Mouse (Mus musculus) heart, adult 11 months (tissue): ENCODE measurements around the gene Aip.
"Not testable (repeated sequence)": the region's sequence is repeated elsewhere in the genome, so short reads cannot be mapped to it uniquely, and the experiment has no call there.

Experiments used
- DNase-seq: peaks from one replicate; pipeline ENCODE4 v3.0.0; 2022

Gene Aip

DNA sequence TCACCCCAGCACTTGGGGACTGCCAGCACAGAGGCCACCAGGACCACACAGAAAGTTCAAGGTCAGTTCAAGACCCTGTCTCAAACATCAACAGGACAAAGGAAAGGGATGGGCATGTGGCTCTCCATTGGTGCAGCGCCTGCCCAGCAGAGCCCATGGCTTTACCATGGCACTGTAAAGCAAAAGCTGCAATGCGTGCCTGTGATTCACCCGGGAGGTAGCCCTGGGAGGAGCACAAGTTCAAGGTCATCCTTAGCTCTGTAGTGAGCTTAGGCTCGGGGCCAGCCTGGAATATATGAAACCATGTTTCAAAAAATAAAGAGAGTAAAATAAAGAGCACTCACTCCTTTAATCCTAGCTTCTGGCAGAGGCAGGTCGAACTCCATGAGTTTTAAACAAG, 26.2 kb upstream of the Aip start:
- DNase-seq: no peak

DNA sequence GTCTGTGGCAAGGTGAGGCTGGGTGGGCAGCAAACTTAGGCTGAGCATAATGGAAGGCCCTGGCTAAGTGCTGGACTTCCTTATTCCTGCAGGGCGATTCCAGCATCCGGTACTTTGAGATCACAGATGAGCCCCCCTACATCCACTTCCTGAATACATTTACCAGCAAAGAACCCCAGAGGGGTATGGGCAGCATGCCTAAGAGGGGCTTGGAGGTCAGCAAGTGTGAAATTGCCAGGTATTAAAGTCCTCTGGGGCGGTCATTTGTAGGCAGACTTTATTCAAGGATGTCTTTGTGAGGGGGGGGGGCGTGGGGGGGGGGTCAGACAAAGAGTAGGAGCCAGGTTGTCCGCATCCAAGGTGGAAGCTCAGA, 25.8 kb upstream of the Aip start:
- DNase-seq: peak; percentile 91

- peak; percentile 92 for DNase-seq
These were observed 25.2 kb upstream of the Aip start for GRCm38 (mm10) chr19:4150567-4151487.

- peak; percentile 94 for DNase-seq
These were observed 24.3 kb upstream of the Aip start for GRCm38 (mm10) chr19:4149764-4150461.

- DNase-seq: peak; percentile 95
These were observed 23.6 kb upstream of the Aip start for GRCm38 (mm10) chr19:4149283-4149682.

DNA sequence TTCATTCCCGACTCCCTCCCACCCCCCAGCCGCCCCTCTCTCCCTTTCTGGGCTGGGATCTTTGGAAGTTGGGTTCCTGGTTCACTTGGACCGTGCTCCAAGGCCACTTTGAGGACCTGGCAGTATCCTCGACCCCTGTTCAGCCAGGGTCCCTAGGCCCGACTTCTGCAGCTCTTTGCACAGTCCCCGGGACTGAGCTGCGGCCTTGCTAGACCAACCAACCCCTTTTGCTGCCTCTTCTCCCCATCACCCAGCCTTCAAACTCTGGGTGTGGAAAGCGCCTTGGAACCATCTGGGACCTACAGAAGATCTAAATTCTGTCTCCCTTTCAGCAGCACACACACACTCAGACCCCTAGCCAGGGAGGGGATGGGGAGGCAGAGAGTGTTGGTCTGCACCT, 23.2 kb upstream of the Aip start:
- no peak for DNase-seq

DNA sequence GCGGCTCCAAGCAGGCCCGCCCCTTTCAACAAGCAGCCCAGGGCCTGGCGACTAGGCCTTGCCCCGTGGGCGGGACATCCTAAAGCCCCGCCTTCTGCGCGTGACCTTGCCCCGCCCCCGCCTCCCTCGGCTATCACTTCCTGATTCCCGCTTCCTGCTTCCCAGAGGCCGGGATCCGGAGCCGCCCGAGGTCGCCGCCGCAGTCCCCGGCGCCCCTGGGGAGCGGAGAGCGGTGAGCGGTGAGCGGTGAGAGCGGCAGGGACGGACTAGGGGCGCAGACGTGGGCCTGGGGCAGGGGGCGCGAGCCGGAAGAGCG, 22.8 kb upstream of the Aip start, which contains the start of gene Coro1b:
Gene Coro1b (plus strand): TSS at position 129 of the 316 bp plus-strand sequence.
- peak; percentile 100 for DNase-seq

- DNase-seq: peak; percentile 94
These were observed 22.3 kb upstream of the Aip start for GRCm38 (mm10) chr19:4147782-4148490.

DNA sequence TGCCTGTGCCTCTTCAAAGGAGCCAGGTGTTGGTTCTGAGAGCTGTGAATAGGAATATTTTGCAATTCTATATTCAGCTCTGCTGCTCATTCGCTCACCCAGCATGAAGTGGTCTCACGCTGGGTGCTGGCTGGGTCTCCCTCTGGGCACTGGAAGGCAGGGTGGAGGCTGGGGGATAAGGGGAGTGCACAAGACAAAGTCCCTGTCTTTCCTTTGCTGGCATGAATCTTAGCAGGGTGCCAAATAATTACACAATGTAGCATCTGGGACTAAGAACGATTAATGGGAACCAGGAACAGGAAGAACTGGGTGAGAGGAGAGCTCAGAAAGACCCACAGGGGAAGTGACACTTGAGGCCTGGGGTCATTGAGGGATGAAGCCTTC, 21.4 kb upstream of the Aip start:
- DNase-seq: peak; percentile 96

- DNase-seq: peak; percentile 91
These were observed 20.8 kb upstream of the Aip start for GRCm38 (mm10) chr19:4146366-4147021.

DNA sequence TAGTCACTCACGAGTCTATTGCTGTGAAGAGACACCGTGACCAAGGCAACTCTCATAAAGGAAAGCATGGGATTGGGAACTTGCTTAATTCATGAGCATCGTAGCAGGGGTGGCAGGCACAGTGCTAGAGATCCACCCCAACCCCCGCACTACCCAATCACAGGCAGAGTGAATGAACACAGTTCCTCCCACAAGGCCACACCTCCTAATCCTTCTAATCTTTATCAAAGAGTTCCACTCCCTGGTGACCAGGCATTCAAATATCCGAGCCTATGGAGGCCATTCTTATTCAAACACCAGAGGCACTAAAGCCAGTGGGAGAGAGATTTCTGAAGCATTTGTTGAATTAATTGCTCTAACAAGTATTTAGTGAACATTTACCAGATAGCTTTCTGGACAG, 20.3 kb upstream of the Aip start:
- peak; percentile 89 for DNase-seq

DNA sequence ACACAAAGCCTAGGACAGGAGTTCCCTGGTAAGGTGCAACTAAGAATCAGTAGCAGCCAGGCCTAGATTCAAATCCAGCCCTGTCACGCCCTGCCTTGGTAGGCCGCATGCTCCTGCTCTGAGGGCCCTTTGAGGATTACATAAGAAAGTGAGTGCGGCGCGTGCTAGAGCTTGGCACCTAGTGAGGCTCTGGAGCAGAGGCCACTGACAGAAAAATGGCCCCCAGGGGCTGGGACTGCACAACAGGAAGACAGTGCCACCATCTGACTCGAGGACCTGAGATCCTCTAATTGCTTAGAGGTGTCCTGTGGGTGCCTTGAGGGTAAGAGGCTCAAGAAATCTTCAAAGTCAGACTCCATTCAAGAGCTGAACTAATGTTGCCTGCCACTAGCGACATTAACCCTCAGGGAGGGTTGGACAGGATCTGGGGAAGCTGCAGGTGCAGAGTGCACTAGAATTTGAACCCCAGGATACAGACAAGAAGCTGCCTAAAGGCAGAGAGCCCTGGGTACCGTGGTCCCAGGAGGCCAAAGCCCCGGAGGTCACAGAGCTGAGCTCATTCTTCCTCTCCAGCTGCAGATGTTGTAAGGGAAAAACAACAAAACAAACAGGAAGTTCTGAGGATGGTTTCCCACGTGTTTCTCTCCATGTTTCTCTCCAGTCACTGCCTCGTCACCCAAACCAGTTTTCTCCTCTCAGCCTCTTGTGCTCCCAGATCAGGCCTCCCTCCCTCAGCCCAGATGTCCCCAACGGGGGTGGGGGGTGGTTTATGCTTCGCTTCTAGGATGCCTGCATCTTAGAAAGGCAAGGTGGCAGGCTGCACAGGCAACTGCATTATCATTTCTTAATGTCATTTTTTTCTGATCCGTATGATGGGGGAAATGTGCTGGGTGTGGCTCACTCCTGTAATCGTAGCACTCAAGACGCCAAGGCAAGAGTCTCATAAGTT, 19.2 kb upstream of the Aip start:
- peak; percentile 98 for DNase-seq

GRCm38 (mm10) chr19:4143759-4144268, 18.2 kb upstream of the Aip start, which contains the start of gene Cabp4:
Cabp4 (minus strand) TSS chr19:4144033.
- DNase-seq: peak; percentile 95

DNA sequence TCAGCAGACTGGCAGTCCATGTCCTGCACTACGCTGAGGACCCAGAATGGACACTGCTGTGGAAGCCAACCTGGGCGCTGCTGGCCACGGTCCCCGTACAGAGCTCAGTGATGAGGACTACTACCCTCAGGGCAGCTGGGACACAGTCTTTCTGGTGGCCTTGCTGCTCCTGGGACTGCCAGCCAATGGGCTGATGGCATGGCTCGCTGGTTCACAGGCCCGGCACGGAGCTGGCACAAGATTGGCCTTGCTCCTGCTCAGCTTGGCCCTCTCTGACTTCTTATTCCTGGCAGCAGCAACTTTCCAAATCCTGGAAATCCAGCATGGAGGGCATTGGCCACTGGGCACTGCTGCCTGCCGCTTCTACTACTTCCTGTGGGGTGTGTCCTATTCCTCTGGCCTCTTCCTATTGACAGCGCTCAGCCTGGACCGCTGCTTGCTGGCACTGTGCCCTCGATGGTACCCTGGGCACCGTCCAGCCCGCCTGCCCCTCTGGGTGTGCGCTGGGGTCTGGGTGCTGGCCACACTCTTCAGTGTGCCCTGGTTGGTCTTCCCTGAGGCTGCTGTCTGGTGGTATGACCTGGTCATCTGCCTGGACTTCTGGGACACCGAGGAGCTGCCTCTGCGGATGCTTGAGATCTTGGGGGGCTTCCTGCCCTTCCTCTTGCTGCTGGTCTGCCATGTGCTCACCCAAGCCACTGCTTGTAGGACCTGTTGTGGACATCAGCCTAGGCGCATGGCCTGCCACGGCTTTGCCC, 16.9 kb upstream of the Aip start:
- peak; percentile 92 for DNase-seq

DNA sequence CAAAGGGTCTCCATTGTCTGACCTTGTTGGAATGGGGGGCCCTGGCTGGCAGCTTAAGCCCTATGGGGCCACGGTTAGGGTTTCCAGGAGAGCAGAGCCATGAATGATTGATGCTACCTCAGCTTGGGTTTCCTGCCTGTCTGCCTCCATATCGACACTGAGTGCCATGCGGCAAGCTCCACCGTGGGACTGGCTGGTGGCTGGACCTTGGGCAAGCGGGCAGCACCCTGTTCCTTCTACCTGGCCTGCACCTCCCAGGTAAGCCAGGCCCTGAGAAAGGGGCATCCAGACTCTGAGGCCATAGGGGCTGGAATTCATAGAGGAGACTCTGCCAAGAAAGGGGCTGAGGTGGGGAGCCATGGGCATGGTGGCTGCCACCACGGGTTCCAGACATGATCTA, 14.5 kb upstream of the Aip start:
- DNase-seq: peak; percentile 91

- DNase-seq: no peak
These were observed 13.8 kb upstream of the Aip start, which contains the start of gene Gpr152 for GRCm38 (mm10) chr19:4139446-4139845. Gpr152 (plus strand) TSS chr19:4139787.

DNA sequence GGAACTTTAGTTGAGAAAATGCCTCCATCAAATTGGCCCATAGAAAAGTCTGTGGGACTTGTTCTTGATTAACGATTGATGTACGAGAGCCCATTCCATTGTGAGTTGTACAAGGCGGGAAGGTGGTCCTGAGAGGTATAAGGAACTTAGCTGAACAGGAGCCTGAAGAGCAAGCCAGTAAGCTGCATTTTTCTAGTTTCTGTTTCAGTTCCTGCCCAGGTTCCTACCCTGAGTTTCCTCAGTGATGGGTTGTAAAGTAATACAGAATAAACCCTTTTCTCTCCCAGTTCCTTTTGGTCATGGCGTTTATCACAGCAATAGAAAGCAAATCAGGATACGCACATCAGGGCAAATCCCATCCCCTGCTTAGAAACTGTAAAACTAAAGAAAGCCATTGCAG, 12.3 kb upstream of the Aip start:
- no peak for DNase-seq

DNA sequence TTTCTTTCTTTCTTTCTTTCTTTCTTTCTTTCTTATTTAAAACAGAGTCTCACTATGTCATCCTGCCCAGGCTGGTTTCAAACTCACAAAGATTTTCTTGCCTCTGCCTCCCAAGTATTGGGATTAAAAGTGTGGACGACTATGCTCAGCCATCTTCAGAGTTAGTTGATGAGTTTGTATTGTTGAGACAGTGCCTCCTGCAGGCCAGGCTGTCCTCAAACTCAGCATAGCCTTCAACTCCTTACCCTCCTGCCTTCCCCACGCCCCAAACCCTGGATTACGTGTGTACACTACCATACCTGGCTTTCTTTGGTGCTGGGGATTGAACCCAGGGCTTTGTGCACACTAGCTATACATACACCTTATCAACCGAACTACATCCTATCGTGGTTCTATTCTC, 10.8 kb upstream of the Aip start:
- no peak for DNase-seq

DNA sequence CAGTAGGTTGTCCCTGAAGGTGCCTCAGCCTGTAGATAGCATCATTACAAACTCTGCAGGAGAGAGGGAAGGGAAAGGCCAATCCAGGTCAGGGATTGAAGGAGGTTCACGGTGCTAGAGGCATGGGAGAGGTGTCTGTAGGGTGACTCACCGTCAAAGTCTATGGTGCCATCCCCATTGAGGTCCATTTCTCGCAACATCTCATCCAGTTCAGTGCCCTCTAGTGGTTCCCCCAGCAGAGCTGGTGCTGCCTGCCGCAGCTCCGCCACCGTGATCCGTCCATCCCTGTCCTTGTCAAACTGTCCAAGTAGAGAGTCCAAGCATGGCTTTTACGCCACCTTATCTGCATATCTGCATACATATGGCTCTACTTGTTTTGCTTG, 10.3 kb upstream of the Aip start:
- DNase-seq: not testable (repeated sequence)

DNA sequence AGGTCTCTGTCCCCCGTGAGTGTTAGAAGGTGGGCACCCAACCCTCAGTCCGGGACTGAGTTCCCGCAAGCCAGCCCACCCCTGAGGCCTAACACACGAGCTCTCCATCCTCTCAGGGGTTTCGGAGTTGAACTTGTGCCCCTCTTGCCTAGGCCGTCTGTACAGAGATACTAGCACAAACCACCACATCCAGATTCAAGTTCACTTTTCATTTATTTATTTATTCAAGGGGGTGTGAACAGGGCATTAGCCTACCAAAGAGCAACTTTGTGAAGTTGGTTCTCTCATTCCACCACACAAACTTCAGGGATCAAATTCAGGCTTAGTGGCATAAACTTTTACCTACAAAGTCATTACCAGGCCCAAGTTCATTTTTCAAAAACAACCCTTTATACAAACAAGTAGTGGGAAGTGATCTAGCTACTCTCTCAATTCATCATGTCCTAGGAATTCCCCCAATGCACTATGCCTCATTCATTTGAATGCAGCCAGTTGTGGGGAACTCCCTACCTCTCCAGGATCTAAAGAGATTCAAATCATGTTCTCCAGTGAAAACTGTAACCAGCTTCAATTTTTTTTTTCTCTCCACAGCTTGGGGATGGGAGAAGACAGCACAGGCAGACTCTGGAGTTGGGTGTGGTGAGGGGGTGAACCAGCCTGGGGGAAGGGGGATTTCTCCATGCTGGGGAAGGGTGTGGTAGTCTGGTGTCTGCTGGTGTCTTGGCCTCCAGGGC, 9.7 kb upstream of the Aip start:
- not testable (repeated sequence) for DNase-seq
